Mouse (Mus musculus) liver, postnatal 0 days (tissue): Measurements from ENCODE around the gene Zc3h18.

Experiments used
- CTCF ChIP-seq: sonication (generic); IDR thresholded peaks from 2 replicates; pipeline ENCODE4 v1.5.1; 2016; ENCODE audit warnings: antibody characterized with exemption, low read depth
- EP300 ChIP-seq: IDR thresholded peaks from 2 replicates; pipeline ENCODE4 v1.6.1; 2016; ENCODE audit warnings: antibody characterized with exemption, low read depth, mild to moderate bottlenecking

- TF ChIP-seq EP300 = no peak
- TF ChIP-seq CTCF = no peak
Measured at GRCm38 (mm10) chr8:122359111-122359775, 17.2 kb upstream of the Zc3h18 start.
